Mouse (Mus musculus): ENCODE results near the gene Bcar3. TPM values are rescaled to one million over a fixed set of nuclear protein-coding genes. Genes with fewer than 3 reads are reported as not detected.
A peak's percentile ranks its signal among the peaks of the same experiment; 100 is the strongest.

Bcar3 gene
- total and polyA plus RNA-seq, 3 experiments: not detected

DNA sequence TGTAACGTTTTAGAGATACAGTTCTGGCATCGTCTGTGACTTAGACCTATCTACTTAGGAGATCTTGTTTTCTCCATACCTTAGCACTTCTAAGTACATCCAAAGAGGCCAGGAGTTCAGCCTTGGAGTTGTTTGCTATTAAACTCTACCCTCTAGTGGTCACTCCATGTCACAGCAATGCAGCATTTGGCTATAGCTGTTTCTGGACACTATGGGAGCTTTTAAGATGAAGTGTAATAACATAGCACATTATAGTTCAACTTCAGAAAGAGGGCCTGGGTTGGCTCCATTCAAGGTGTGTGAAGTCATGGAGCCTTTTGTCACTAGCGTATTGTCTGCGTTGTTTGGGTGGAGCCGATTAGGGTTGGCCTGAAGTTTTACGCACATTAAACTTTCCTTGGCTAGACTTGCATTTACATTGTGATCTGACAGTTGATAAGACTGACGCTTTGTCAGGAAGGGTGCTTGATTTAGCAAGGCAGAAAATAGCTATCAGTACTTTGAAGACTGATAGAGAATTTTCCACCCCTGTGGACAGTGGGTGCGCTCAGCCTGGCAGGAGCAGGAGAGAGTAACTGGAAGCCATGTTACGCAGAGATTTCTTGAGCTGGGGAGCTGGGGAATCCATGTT is 172.3 kb downstream of the Bcar3 start:
- H3K9ac ChIP-seq (ENCODE audit: control insufficient read depth, low read depth, low read length, poor library complexity, severe bottlenecking): no peak overlapping the region
- H3K36me3 ChIP-seq (ENCODE audit: control insufficient read depth in 1 of 2, insufficient read depth in 2 of 2, low read length in 2 of 2): no peaks in the 10 kb centered on the region
- no peaks in the 10 kb centered on the region for H3K9me3 ChIP-seq (replicated peaks; ENCODE audit: insufficient read depth, low read length)
- H3K27ac ChIP-seq (ENCODE audit: control insufficient read depth, low read depth, low read length): no peak overlapping the region
- H3K4me1 ChIP-seq (ENCODE audit: control insufficient read depth in 1 of 2, insufficient read depth in 2 of 2, low read length in 2 of 2): no peaks in the 10 kb centered on the region
- DNase-seq (ENCODE audit: low read depth, low spot score): peak; percentile 53
- H3K27me3 ChIP-seq (ENCODE audit: control insufficient read depth in 1 of 2, insufficient read depth in 2 of 2, low read length in 2 of 2): no peaks in the 10 kb centered on the region; a peak in 1 of 4 replicates
- H3K4me3 ChIP-seq (ENCODE audit: control insufficient read depth in 1 of 2, insufficient read depth in 1 of 2, low read depth in 2 of 2, low read length in 2 of 2): no peak overlapping the region
- H3K79me2 ChIP-seq (ENCODE audit: control insufficient read depth, insufficient read depth, low read length, poor library complexity): no peaks in the 10 kb centered on the region
- TF ChIP-seq NRF1 (IDR thresholded peaks at IDR 0.05; ENCODE audit: insufficient read depth, low read depth, low read length, poor library complexity, severe bottlenecking) (no peak), ZC3H11A (IDR thresholded peaks at IDR 0.05; ENCODE audit: low read depth, low read length) (peak; percentile 81), BHLHE40 (IDR thresholded peaks at IDR 0.05; ENCODE audit: borderline replicate concordance, low read depth, low read length) (no peak), GATA1 (IDR thresholded peaks at IDR 0.05; ENCODE audit: low read depth, low read length) (no peak), RAD21 (IDR thresholded peaks at IDR 0.05; ENCODE audit: low read depth, low read length) (peak; percentile 87), SMC3 (IDR thresholded peaks at IDR 0.05; ENCODE audit: low read depth, low read length) (peak; percentile 84), USF1 (IDR thresholded peaks at IDR 0.05; ENCODE audit: low read depth, low read length) (no peak), CTCF (IDR thresholded peaks at IDR 0.05 in 2 of 3, conservative IDR thresholded peaks at IDR 0.05 in 1 of 3; ENCODE audit: control insufficient read depth in 1 of 3, insufficient read depth in 1 of 3, low read depth in 2 of 3, low read length in 3 of 3, poor library complexity in 1 of 3, severe bottlenecking in 1 of 3) (peak; percentile 55 to 85 (median 64)), MXI1 (IDR thresholded peaks at IDR 0.05; ENCODE audit: low read depth, low read length) (no peak), EP300 (IDR thresholded peaks at IDR 0.05; ENCODE audit: low read depth in 1 of 2, low read length in 2 of 2) (no peak), UBTF (IDR thresholded peaks at IDR 0.05; ENCODE audit: borderline replicate concordance, insufficient read depth, low read depth, low read length) (no peak), CHD2 (IDR thresholded peaks at IDR 0.05; ENCODE audit: low read length) (no peak), ZKSCAN1 (IDR thresholded peaks at IDR 0.05; ENCODE audit: low read depth, low read length) (no peak), MAX (IDR thresholded peaks at IDR 0.05; ENCODE audit: low read length) (no peak)

DNA sequence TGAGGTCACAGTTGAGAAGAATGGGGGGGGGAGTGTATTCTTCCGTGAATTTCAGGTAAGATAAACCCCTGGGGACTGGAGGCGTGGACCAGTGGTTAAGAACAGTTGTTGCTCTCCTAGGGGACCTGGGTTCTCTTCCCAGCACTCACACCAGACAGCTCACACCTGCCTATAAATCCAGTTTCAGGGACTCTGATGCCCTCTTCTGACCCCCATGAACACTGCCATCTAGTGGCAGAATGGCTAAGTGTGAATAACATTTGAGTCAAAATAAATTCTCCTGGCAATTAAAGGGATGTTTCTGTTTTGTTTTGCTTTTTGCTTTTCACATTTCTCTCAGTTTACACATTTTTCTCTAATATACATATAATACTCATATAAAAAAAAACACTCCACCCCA is 174.0 kb downstream of the Bcar3 start:
- peak; percentile 46 for DNase-seq (ENCODE audit: low read depth, low spot score)
- Histone ChIP-seq H3K9ac (ENCODE audit: control insufficient read depth, low read depth, low read length, poor library complexity, severe bottlenecking) (no peak overlapping the region), H3K27ac (ENCODE audit: control insufficient read depth, low read depth, low read length) (no peak overlapping the region), H3K79me2 (ENCODE audit: control insufficient read depth, insufficient read depth, low read length, poor library complexity) (no peaks in the 10 kb centered on the region), H3K36me3 (ENCODE audit: control insufficient read depth in 1 of 2, insufficient read depth in 2 of 2, low read length in 2 of 2) (no peaks in the 10 kb centered on the region), H3K4me3 (ENCODE audit: control insufficient read depth in 1 of 2, insufficient read depth in 1 of 2, low read depth in 2 of 2, low read length in 2 of 2) (no peak overlapping the region), H3K4me1 (ENCODE audit: control insufficient read depth in 1 of 2, insufficient read depth in 2 of 2, low read length in 2 of 2) (no peaks in the 10 kb centered on the region), H3K27me3 (ENCODE audit: control insufficient read depth in 1 of 2, insufficient read depth in 2 of 2, low read length in 2 of 2) (no peaks in the 10 kb centered on the region; a peak in 1 of 4 replicates), H3K9me3 (replicated peaks; ENCODE audit: insufficient read depth, low read length) (no peaks in the 10 kb centered on the region)
- TF ChIP-seq ETS1 (IDR thresholded peaks at IDR 0.05; ENCODE audit: low read depth, low read length) (no peak), RAD21 (IDR thresholded peaks at IDR 0.05; ENCODE audit: low read depth, low read length) (peak; percentile 12), CTCF (IDR thresholded peaks at IDR 0.05 in 2 of 3, conservative IDR thresholded peaks at IDR 0.05 in 1 of 3; ENCODE audit: control insufficient read depth in 1 of 3, insufficient read depth in 1 of 3, low read depth in 2 of 3, low read length in 3 of 3, poor library complexity in 1 of 3, severe bottlenecking in 1 of 3) (peak; percentile 41 to 53 (median 42); a peak in 5 of 6 replicates), RCOR1 (IDR thresholded peaks at IDR 0.05; ENCODE audit: low read depth, low read length) (no peak), NELFE (IDR thresholded peaks at IDR 0.05; ENCODE audit: low read depth, low read length) (no peak), KAT2A (conservative IDR thresholded peaks at IDR 0.05; ENCODE audit: low read depth, low read length) (no peak), SMC3 (IDR thresholded peaks at IDR 0.05; ENCODE audit: low read depth, low read length) (peak; percentile 50), E2F4 (IDR thresholded peaks at IDR 0.05; ENCODE audit: borderline replicate concordance, low read depth, low read length) (no peak)

Measured in MEL (cell line).